Mouse (Mus musculus) liver, adult 2 months (tissue): Measurements from ENCODE around the gene Csrp1. TPM values are rescaled to one million over a fixed set of nuclear protein-coding genes. Genes with fewer than 3 reads are reported as not detected.
A peak's percentile ranks its signal among the peaks of the same experiment; 100 is the strongest.

ENCODE experiments used
- DNase-seq: peaks from one replicate; pipeline ENCODE4 v3.0.0-alpha.2; 2011; ENCODE audit warnings: low read depth, low spot score; ENCODE audit errors: extremely low read depth
- H3K27ac ChIP-seq: fragments of 200-500 bp; replicated peaks from 2 replicates; pipeline ENCODE4 v1.5.1; 2012; ENCODE audit warnings: low read depth, mild to moderate bottlenecking, control low read depth, inconsistent platforms, low read length; ENCODE audit not compliant: insufficient read depth
- H3K27me3 ChIP-seq: fragments of 200-500 bp; 2 replicates; pipeline ENCODE4 v1.6.1; 2012; ENCODE audit warnings: mild to moderate bottlenecking, moderate library complexity, low read length, inconsistent platforms; ENCODE audit not compliant: control insufficient read depth, insufficient read depth
- H3K36me3 ChIP-seq: fragments of 200-500 bp; 2 replicates; pipeline ENCODE4 v1.6.1; 2012; ENCODE audit warnings: low read length, inconsistent platforms; ENCODE audit not compliant: control insufficient read depth, insufficient read depth
- H3K4me1 ChIP-seq: fragments of 200-500 bp; 2 replicates; pipeline ENCODE4 v1.6.1; 2011; ENCODE audit warnings: low read length; ENCODE audit not compliant: control insufficient read depth, insufficient read depth
- H3K4me3 ChIP-seq: fragments of 200-500 bp; 2 replicates; pipeline ENCODE4 v1.5.1; 2011; ENCODE audit warnings: low read depth, mild to moderate bottlenecking, control low read depth, low read length, moderate library complexity; ENCODE audit not compliant: insufficient read depth
- H3K79me2 ChIP-seq: fragments of 200-500 bp; 2 replicates; pipeline ENCODE4 v1.6.1; 2012; ENCODE audit warnings: inconsistent platforms, mild to moderate bottlenecking, low read length, moderate library complexity; ENCODE audit not compliant: control insufficient read depth, insufficient read depth
- H3K9ac ChIP-seq: fragments of 200-500 bp; 2 replicates; pipeline ENCODE4 v1.6.1; 2012; ENCODE audit warnings: low read depth, mild to moderate bottlenecking, control low read depth, inconsistent platforms, low read length
- CTCF ChIP-seq: fragments of 200-500 bp; IDR thresholded peaks from 2 replicates; pipeline ENCODE4 v1.5.1; 2011; ENCODE audit warnings: low read depth, low read length, control low read depth
- POLR2A ChIP-seq: fragments of 200-500 bp; IDR thresholded peaks from 2 replicates; pipeline ENCODE4 v1.6.1; 2011; ENCODE audit warnings: low read length, control low read depth; ENCODE audit not compliant: insufficient read depth; ENCODE audit errors: extremely low read depth
- WGBS: fragments of 180-500 bp; shearing (Covaris S2); methylation state at CpG from one replicate; pipeline ENCODE4 v1.1.7; 2018; 5-methylcytosine and 5-hydroxymethylcytosine counted together
- polyA plus RNA-seq: library from polyadenylated mRNA; depleted of rRNA; stranded (reverse); fragments of >200 nt; gene quantifications from 2 replicates; pipeline ENCODE4 v1.2.3, GENCODE M21; 2012
- total RNA-seq: library from RNA; depleted of rRNA; stranded (reverse); fragments of >200 nt; gene quantifications from 2 replicates; pipeline ENCODE4 v1.2.3, GENCODE M21; 2014

Gene Csrp1
- total and polyA plus RNA-seq, 2 experiments: 11.9 to 13.7 TPM

GRCm38 (mm10) chr1:135766592-135767306 is 46.9 kb downstream of the Csrp1 start:
- DNase-seq: no peak
- Histone ChIP-seq H3K27me3 (peaks cover 11% of the 10 kb centered on the region; the same call in 1 of the 2 replicates), H3K4me3 (peak overlapping the region; percentile 68), H3K4me1 (no peaks in the 10 kb centered on the region), H3K27ac (no peak overlapping the region), H3K36me3 (no peaks in the 10 kb centered on the region), H3K9ac (peak overlapping the region; percentile 76), H3K79me2 (no peaks in the 10 kb centered on the region)
- WGBS: 34% methylated on average over 30 of the region's 30 CpGs
- TF ChIP-seq CTCF (no peak), POLR2A (no peak)

GRCm38 (mm10) chr1:135767324-135767890 is 47.5 kb downstream of the Csrp1 start:
- Histone ChIP-seq H3K36me3 (no peaks in the 10 kb centered on the region), H3K79me2 (no peaks in the 10 kb centered on the region), H3K4me3 (peak overlapping the region; percentile 37), H3K27me3 (peaks cover 11% of the 10 kb centered on the region; the same call in 1 of the 2 replicates), H3K9ac (no peak overlapping the region; the same call in 1 of the 2 replicates), H3K27ac (no peak overlapping the region), H3K4me1 (no peaks in the 10 kb centered on the region)
- TF ChIP-seq CTCF (no peak), POLR2A (no peak)
- no peak for DNase-seq
- WGBS: 87% methylated on average over 4 of the region's 4 CpGs

- H3K9ac ChIP-seq: no peak overlapping the region
- H3K79me2 ChIP-seq: no peaks in the 10 kb centered on the region
- TF ChIP-seq POLR2A (no peak), CTCF (no peak)
- no peak overlapping the region for H3K4me3 ChIP-seq
- no peaks in the 10 kb centered on the region for H3K4me1 ChIP-seq
- H3K36me3 ChIP-seq: no peaks in the 10 kb centered on the region
- WGBS: 89% methylated on average over 2 of the region's 2 CpGs
- no peak for DNase-seq
- peaks cover 11% of the 10 kb centered on the region; the same call in 1 of the 2 replicates for H3K27me3 ChIP-seq
- H3K27ac ChIP-seq: no peak overlapping the region
These were observed 48.5 kb downstream of the Csrp1 start for GRCm38 (mm10) chr1:135768400-135768799.

GRCm38 (mm10) chr1:135770237-135770636 is 50.4 kb downstream of the Csrp1 start:
- TF ChIP-seq POLR2A (no peak), CTCF (no peak)
- Histone ChIP-seq H3K9ac (no peak overlapping the region), H3K4me1 (no peaks in the 10 kb centered on the region), H3K79me2 (no peaks in the 10 kb centered on the region), H3K4me3 (no peak overlapping the region), H3K27me3 (peaks cover 11% of the 10 kb centered on the region; the same call in 1 of the 2 replicates), H3K36me3 (no peaks in the 10 kb centered on the region), H3K27ac (no peak overlapping the region)
- WGBS: 62% methylated on average over 7 of the region's 7 CpGs
- no peak for DNase-seq

GRCm38 (mm10) chr1:135770896-135771572 is 51.2 kb downstream of the Csrp1 start:
- WGBS: 65% methylated on average over 12 of the region's 12 CpGs
- TF ChIP-seq CTCF: no peak
- TF ChIP-seq POLR2A: no peak
- Histone ChIP-seq H3K79me2 (no peaks in the 10 kb centered on the region), H3K27me3 (peaks cover 4% of the 10 kb centered on the region; the same call in 1 of the 2 replicates), H3K4me3 (no peak overlapping the region), H3K27ac (no peak overlapping the region), H3K36me3 (no peaks in the 10 kb centered on the region), H3K9ac (no peak overlapping the region), H3K4me1 (no peaks in the 10 kb centered on the region)
- DNase-seq: no peak
